Mouse (Mus musculus) left cerebral cortex, adult 18-20 months (tissue): Measurements from ENCODE around the gene Vmn1r149. TPM values are rescaled to one million over a fixed set of nuclear protein-coding genes. Genes with fewer than 3 reads are reported as not detected.
"Not testable (repeated sequence)": the region's sequence is repeated elsewhere in the genome, so short reads cannot be mapped to it uniquely, and the experiment has no call there.

Source experiments
- DNase-seq, 2 experiments: peaks; one replicate each; pipeline ENCODE4 v3.0.0; 2021 to 2022; ENCODE audit warnings: low spot score in 2 of 2, mixed read lengths in 1 of 2
- long read RNA-seq, 2 experiments: library from polyadenylated mRNA; stranded (forward); transcript quantifications; one replicate each; pipeline ENCODE4 v2.0.0; 2021
- total RNA-seq, 2 experiments: library from RNA; stranded (reverse); gene quantifications; 2 replicates each; pipeline ENCODE4 v1.2.3; 2021

Gene Vmn1r149
- total RNA-seq = not detected
- long read RNA-seq, experiment 1 = 0 reads
- long read RNA-seq, experiment 2 = 0 reads

- not testable (repeated sequence) for DNase-seq
Measured at GRCm38 (mm10) chr7:22438129-22438528, at the start of gene Vmn1r149. TSS of gene Vmn1r149 (minus strand) at chr7:22438229.

GRCm38 (mm10) chr7:22463975-22464374, 25.9 kb upstream of the Vmn1r149 start, which contains the start of gene Gm10665:
TSS of gene Gm10665 (minus strand) at chr7:22464075.
- not testable (repeated sequence) for DNase-seq

GRCm38 (mm10) chr7:22413283-22413682, 24.7 kb downstream of the Vmn1r149 start, which contains the start of gene Vmn1r148:
TSS of gene Vmn1r148 (plus strand) at chr7:22413583.
- not testable (repeated sequence) for DNase-seq

Other genes with a start within 250 kb of the Vmn1r149 start
- not detected for gene Vmn1r143, start 248.9 kb downstream of the Vmn1r149 start, total RNA-seq
- not detected for gene Gm8653, start 237.0 kb downstream of the Vmn1r149 start, total RNA-seq
- not detected for gene Gm8453, start 208.7 kb downstream of the Vmn1r149 start, total RNA-seq
- gene Gm4187, start 108.5 kb downstream of the Vmn1r149 start, total RNA-seq = not detected
- not detected for gene Gm8660, start 67.2 kb downstream of the Vmn1r149 start, total RNA-seq
- not detected for gene Vmn1r148, start 24.6 kb downstream of the Vmn1r149 start, total RNA-seq
- not detected for gene Gm10665, start 25.8 kb upstream of the Vmn1r149 start, total RNA-seq
- gene Vmn1r151, start 61.4 kb upstream of the Vmn1r149 start, total RNA-seq = not detected
- not detected for gene Vmn1r152, start 84.7 kb upstream of the Vmn1r149 start, total RNA-seq
- gene Gm8677, start 96.7 kb upstream of the Vmn1r149 start, total RNA-seq = not detected
- gene Gm4201, start 127.1 kb upstream of the Vmn1r149 start, total RNA-seq = not detected
- not detected for gene Gm4565, start 149.9 kb upstream of the Vmn1r149 start, total RNA-seq
- not detected for gene Vmn1r155, start 219.8 kb upstream of the Vmn1r149 start, total RNA-seq